Mouse (Mus musculus) brain, adult 2 months (tissue): Measurements from ENCODE around the gene Eif4b.
"Not testable (repeated sequence)": the region's sequence is repeated elsewhere in the genome, so short reads cannot be mapped to it uniquely, and the experiment has no call there.

Source experiments
- DNase-seq: peaks from one replicate; pipeline ENCODE4 v3.0.0; 2011; ENCODE audit warnings: low read depth, low spot score

The Eif4b gene

DNA sequence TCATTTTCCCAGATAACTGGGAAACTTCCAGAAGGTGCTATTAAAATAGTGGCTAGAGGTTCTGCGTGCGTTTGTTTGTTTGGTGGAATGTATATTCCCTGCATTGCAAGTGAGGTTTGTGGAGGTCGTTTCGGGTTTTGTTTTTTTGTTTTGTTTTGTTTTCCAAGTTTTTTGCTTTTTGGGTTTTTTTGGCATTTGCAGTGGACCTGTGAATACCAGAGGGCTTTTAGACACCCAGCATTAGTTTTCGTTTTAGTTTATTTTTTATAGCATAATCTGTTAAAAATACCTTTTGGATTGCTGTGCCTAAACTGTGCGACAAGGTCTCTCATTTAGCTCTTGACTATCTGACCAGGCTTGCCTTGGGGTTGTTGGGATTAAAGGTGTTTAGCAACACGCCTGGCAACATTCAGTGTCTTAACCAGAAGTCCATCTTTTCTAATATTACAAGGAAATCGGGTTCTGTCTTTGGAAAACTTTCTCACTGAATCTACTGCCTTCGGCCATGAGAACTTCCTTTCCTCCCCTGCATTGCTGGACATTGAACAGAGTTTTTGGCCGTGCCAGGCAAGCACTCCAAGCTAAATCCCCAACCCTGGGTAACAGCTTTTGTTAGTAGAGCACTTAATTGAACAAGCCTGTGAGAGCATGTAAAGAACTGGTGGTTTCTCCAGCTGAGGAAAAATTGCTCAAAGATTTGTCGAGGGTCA is 1.5 kb downstream of the Eif4b start:
- DNase-seq: no peak

DNA sequence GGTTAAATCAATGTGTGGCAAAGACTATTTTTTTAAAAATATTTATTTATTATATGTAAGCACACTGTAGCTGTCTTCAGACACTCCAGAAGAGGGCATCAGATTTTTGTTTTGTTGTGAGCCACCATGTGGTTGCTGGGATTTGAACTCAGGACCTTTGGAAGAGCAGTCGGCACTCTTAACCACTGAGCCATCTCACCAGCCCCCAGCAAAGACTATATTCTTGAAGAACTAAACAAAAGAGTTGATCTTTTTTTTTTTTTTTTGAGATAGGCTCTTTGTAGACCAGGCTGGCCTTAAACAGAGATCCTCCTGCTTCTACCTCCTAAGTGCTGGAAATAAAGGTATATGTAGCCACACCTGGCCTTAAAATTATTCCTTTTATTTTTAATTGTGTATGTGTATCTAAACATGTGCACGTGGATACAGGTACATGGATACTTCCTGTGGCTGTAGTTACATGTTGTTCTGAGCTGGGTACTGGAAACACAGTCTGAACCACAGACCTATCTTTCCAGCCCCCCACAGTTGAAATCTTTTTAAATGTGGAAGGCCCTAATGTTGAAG is 3.6 kb downstream of the Eif4b start:
- DNase-seq: no peak

DNA sequence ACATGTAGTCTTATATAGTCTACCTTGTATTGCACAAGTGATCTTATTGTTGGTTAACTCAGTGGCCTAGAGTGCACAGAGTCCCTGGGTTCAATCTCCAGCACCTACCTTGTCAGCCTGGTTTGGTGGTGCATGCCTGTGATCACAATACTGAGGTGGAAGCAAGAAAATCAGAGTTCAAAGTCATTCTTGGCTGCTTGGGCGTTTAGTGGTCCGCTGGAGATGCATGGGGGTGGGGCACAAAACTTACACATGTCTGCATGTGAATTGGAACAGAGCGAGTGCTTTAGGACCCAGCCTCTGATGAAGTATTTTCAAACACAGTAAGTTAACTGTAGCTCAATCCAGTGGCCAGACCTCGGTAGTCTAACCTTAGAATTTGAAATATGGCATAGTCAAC is 5.6 kb downstream of the Eif4b start:
- no peak for DNase-seq

DNA sequence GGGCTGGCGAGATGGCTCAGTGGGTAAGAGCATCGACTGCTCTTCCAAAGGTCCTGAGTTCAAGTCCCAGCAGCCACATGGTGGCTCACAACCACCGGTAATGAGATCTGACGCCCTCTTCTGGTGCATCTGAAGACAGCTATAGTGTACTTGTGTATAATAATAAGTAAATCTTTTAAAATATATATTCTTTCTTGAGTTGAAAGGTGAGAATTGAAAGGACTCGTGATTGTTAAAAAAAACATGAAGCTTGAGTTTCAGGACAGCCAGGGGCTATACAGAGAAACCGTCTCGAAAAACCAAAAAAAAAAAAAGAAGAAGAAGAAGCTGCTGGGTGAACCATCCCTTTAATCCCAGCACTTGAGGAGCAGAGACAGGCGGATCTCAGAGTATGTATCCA is 6.4 kb downstream of the Eif4b start:
- not testable (repeated sequence) for DNase-seq

DNA sequence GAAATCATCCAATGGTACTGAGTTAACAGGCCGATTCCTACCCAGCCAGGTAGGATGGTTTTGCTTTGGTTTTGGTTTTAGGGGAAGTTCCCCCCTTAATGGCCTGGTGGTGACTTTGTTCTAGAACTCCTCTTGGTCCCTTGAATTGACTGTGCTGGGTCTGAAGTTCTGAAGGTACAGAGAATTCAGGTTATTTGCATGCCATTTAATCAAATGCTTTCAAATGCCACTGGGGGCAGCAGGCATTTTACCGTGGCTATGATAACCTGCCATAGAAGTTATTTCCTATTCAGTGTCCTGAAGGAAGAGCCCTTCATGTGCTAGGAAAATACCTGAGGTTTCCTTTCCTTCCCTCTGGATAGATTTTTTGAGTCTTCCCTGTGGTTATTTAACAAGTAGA is 6.9 kb downstream of the Eif4b start:
- no peak for DNase-seq

DNA sequence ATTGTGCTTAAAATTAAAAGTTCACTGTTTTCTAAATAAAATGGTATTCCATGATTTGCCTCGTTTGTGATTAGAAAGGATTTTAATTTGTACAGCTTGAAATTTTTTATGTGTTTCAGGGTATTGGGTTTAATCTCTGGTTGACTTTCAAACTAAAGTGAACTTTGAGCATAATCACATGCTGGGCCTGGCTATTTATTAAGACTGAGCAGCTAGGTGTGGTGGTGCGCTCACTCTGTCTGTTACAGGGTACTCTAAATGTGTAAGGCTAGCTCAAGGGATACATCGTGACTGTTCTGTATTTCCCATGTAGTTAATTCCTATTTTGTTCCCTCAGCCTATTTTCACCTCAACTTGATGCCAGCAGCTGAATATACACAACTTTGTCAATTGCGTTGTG is 8.6 kb downstream of the Eif4b start:
- DNase-seq: no peak

DNA sequence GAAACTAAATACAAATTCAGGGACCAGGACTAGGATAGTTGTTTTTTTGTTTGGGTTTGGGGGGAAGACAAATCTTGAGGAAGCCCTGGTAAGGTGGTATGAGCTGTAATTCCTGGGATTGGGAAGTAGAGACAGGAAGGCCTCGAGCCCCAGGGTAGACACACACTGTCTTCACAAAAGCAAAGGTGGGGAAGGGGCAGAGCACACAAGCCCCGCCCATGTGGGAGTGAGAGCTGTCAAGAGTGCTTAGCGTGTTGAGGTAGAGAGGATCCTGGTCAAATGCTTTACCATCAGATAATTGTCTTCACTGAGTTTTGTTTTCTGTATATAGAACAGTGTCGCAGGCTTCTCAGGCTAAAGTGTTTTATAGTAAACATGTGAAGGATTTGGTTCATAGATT is 9.5 kb downstream of the Eif4b start:
- DNase-seq: no peak

DNA sequence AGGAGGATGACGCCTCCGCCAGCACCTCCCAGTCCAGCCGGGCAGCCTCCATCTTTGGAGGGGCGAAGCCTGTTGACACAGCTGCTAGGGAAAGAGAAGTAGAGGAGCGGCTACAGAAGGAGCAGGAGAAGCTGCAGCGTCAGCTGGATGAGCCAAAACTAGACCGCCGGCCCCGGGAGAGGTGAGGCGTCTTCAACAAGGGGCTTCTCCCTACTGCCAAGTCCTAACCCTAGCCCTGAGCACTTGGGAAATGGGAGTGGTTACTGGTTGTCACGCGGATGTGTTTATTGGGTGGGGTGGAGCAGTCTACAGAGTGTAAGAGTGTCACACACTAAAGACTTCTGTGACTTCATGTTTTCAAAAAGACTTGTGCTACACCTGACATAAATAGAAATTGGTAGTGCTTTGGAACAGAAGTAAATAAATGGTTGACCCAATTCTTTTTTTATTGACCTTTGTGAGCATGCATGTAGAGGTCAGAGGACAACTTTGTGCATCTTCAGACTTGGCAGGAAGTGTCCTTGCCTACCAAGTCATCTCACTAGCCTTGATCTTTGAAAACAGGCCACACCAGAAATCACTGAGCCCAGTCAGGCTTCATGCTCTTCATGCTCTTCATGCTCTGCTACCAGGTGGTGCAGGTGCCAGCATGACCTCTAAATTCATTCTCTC is 16.5 kb downstream of the Eif4b start:
- no peak for DNase-seq

DNA sequence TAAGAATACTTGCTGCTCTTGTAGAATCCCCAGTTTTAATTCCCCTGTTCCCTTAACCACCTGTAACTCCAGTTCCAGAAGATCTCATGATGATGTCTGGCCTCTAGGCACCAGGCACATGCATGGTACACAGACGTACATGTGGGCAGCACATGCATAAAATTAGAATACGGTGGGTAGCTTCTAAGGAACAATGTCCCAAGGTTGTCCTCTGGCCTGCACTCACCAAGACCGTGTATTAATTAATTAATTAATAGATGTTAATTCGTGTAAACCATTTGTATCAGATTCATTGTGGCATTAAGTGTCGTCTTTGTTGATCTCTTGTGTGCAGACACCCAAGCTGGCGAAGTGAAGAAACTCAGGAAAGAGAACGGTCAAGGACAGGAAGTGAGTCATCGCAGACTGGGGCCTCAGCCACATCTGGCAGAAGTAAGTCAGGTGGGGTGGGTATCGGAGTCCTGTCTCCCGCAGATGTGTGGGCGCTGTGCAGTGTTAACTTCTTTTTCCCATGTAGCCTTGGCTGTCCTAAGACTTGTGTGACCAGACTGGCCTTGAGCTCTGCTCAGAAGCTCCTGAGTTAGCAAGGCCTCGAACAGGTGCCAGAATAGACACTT is 17.6 kb downstream of the Eif4b start:
- no peak for DNase-seq

DNA sequence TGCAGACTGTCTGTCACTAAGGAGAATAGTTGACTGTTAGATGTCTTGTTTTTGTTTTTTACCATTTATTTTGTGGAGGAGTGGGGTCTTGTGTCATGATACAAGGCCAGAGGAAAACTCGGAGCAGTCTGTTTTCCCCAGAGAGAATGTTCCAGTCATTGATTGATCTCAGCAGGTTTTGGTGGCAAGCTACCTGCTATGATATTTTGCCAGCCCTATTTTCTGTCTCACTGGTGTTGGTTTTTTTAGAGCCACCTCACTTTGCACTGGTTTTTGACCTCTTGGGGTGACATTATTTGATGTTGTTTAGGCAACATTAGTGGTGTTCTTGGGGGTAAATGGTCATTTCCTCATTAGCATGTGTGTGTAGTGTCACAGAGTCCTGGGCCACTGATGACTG is 18.1 kb downstream of the Eif4b start:
- no peak for DNase-seq

DNA sequence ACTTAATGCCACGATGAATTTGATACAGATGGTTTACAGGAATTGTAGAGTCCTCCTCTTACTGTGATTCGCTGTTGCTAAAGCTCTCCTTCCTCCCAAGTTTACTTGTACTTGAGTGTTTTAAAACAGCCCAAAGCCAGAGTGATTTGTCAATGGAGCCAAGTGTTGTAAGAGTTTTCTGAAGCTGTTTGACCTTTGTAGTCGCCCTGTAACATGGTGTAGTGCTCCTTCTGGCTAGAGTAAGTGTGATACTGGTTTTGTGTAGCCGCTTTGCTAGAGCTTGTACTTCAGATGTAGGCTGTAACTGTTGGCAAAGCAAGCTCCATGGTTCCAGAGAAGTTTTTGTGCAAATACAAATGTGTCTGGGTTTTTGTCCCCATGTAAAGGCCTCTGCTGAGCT is 18.6 kb downstream of the Eif4b start:
- no peak for DNase-seq

DNA sequence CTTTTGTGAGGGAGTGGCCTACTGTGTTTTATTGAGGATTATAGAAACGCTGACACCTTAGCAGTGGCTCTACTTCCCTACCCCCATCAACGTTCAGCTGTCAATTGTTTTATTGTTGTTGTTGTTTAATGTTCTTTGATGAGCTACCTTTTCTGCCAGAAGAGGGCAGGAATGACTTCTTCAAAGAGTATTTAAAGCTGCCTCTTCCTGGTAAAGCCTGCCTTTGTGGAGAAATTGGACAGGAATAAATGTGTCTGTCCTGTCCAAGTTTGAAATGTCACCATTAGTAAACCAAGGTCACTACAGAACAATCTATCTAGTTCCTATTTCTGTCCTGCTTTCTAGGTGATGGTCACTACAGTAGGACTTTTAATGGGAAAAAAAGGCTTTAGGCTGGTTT is 20.6 kb downstream of the Eif4b start:
- no peak for DNase-seq

DNA sequence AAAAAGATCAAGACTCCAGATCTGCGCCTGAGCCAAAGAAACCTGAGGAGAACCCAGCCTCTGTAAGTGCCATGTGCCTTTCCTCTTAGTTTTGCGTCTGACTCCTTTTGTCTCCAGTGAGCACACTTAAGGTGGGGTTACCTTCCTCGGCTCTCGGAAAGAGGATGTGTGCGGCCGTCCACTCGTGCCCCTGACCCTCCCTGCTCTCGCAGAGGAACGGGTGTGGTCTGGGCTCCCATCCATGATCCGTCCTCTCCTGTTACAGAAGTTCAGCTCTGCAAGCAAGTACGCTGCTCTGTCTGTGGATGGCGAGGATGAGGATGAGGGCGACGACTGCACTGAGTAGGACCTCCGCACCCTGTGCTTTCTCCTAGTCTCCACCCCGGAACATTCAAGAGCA is 21.4 kb downstream of the Eif4b start:
- DNase-seq: no peak

DNA sequence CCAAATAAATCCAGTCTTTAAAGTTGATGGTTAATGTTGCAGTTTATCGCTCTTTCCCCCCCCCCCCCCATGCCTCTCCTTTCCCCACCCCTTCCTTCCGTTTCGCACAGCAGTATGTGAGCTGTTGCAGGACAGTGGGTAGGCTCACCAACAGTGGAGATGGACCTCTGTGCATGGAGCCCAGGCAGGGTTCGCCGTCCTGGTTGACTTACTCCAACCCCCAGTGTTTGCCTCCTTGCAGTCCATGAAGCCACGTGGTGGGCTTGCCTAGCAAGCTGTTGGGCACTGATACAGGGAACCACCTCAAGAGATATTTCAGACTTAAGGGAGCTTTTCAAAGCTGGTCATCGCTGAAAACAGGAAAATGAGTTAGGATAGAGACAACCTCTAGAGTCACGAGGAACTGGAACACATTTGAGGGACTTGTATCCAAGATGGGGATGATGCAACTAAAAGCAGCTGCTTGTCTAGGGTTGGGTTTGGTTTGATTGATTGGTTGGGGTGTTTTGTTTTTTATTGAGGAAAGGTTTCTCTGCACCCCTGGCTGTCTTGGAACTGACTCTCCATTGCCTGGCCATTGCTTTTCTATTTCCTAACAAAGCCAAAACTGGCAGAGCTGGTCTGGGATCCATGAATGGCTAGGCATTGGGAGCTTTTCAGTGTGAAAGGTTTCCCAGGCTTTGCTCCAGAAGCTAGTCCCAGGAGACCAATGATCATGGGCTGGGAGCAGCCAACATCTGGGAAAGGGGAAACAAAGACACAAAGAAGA is 23.8 kb downstream of the Eif4b start:
- DNase-seq: no peak

DNA sequence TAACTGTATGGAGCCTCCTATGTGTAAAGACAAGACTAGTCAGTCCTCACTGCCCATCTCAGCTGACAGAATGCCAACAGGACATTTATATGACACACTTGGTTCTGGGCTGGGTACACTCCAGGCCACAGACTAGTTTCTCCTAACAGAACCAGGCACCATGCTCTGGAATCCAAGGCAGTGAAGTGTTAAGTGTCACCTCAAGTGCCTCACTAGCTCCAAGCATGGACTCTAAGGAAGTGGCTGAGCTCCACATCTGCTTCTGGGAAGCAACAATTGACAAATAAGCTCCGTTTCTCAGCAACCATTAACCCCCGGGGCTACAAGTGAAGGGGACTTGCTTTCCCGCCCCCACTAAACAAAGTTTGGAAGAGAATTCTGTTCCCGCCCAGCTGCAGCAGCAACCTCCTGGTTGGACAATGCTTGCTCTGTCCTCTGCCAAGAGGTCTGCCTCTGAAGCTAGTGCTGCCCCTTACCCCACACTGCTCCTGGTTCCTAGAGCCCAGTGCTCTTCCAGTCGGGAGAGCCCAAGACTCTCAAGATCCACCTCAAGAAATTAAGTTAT is 24.5 kb downstream of the Eif4b start:
- no peak for DNase-seq

DNA sequence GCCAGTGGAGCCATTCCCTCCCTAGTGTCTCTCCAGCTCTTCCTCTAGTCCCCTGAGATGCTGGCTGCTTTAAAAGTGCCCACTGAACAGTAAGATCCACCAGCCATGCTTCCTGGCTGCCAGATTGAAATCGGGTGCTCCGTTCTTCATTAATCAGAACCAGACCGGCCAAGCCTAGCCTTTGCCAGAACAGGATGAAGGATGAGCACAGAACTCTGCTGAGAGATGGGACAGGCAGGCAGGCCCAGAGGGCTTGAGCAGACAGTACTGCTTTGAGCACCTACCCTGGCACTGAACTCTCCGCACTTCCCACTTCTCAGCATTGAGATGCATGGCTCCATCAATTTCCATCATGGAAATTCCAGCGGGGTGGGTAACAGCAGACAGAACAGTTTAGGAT is 25.7 kb downstream of the Eif4b start:
- no peak for DNase-seq

DNA sequence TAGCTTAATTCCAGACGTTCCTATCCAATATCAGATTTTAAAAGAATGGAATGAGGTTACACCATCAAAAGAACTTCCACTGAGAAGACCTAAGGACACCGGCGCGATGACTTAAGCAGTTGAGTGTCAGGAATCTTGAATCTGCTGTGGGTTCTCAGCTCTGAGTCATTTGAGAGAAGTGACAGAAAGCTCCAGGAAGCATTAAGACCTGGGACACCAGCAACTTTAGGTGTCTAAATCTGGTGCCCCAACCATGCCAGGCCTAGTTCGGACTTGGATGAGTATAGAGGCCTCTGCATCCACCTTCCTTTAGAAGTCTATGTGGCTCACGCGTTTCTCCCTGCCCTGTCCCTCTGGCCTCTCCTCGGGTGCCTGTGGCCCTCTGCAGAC is 26.2 kb downstream of the Eif4b start:
- peak; percentile 48 for DNase-seq

DNA sequence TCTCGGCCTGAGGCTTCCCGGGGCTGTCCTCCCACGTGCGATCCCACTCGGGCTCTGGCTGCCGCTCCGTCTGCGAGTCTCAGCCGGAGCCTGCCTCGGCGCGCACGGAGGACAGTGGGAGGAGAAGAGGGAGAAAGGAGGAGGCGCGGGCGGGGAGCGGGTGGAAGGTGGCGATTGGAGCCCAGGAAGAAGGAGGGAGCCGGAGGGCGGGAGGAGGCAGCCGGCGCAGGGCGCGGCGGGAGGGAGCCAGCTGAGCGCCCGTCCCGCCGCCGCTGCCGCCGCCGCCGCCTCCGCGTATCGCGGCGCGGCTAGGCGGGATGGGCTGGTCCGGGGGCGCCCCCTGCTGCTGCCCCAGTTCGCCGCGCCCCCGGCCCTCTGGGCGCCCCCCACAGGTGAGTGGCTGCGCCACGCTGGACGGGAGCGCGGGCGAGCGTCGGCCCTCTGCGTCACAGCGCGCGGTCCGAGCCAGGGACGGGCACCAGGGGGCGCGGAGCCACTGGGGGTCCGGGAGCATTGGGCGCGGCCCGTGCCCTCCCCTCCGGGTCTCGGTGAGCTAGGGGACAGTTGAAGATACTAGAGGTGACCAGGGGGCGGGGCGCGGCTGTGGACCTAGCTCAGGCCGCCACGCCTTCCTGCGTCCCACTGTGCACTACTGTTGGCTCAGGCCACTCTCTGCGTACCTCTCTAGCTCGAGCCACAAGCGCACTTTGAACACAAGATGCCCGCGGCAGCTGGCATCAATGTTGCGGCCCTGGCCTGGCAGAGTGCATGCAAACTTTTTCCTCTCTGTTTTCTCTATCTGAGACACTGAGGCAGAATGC is 26.8 kb downstream of the Eif4b start, which contains the start of gene Tns2:
Gene Tns2, plus strand, starts transcription at position 253 of the 821 bp plus-strand sequence.
- peak; percentile 83 for DNase-seq

DNA sequence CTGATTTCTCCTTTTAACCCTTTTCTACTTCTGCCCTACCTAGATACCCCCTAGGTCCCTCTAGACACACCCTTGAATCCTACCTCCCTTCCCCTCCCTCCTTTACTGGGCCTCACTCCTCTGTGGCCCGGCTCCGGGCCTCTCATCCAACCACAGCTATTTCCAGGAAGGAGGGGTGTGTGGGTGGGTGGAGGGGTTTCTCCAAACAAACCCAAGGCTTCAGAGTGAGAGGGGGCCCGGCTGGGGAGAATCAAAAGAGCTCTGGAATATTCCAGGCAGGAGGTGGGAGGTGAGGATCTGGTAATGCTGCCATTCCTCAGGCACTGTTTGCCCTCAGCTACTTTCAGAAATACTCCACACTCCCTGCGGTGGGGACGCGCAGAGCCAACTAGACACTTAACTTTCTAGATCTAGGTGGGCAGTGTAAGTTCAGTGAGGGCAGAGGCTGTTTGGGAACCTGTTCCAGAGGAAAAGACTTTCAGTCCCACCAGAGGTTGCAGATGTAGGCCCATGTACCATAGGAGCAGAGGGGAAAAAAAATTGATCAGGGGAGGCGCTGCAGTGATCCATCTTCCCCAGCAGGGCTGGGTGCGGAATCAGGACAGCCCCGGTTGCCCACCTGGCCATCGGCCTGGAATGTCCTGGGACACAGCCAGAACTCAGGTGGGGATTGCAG is 27.6 kb downstream of the Eif4b start:
- peak; percentile 53 for DNase-seq
